Mouse (Mus musculus) T-cell, adult 2 months (primary cell): ENCODE data around the gene Crocc2.

ENCODE experiments used
- DNase-seq: peaks from one replicate; pipeline ENCODE4 v3.0.0; 2022; ENCODE audit warnings: low spot score

The Crocc2 gene

DNA sequence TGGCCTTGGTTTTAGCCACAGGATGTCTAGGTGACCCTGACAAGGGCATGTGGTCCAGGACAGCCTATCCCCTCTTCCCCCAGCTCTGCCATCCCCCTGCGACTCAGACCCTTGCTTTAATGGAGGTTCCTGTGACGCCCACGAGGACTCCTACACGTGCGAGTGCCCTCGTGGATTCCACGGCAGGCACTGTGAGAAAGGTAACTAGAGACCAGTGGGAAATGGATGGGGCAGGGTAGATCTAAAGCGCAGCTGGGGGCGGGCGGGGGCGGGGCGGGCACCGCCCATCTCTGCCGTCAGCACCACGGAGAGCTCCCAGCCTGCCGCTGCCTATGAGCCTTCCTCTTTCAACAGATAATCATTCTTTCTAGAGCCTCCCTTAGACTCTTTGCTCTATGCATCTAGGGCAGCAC lies 103.9 kb downstream of the Crocc2 start:
- no peak for DNase-seq

- no peak for DNase-seq
Measured at GRCm38 (mm10) chr1:93275561-93275960, 107.0 kb downstream of the Crocc2 start.

DNA sequence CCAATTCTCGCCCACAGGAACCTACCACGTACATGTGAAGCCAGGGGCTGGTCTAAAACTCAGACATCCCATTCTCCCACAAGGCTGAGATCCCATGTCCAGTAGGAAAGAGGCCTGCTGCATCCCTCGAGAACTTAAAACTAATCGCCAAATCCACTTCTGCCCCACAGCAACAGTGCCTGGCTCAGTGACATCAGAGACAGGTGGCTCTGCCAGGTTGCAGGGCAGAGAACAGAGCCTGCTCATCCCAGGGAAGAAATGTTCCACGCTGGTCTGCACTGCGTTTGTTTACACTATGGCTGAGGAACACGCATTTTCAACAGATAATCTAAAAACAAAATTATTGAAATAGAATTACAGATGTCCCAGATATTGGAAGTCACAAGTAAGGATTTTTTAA lies 108.5 kb downstream of the Crocc2 start:
- no peak for DNase-seq
